Mouse (Mus musculus) limb, embryonic 12.5 days (tissue): Measurements from ENCODE around the gene Syne2. TPM values are rescaled to one million over a fixed set of nuclear protein-coding genes. Genes with fewer than 3 reads are reported as not detected.

Source experiments
- ATAC-seq: fragments of 200-750 bp; cut with Nextera tagmentation; 2 replicates; pipeline ENCODE4 v1.8.0; 2017; ENCODE audit warnings: low read depth, moderate TSS enrichment; ENCODE audit not compliant: insufficient number of reproducible peaks, insufficient read depth, low FRiP score, low TSS enrichment
- H3K27ac ChIP-seq: fragments of 300-500 bp; sonication (generic); 2 replicates; pipeline ENCODE4 v1.5.1; 2016; ENCODE audit warnings: mild to moderate bottlenecking, moderate library complexity
- H3K27me3 ChIP-seq: fragments of 300-500 bp; sonication (generic); 2 replicates; pipeline ENCODE4 v1.6.1; 2016; ENCODE audit warnings: mild to moderate bottlenecking, moderate library complexity
- H3K36me3 ChIP-seq: fragments of 300-500 bp; sonication (generic); 2 replicates; pipeline ENCODE4 v1.6.1; 2016; ENCODE audit warnings: mild to moderate bottlenecking, moderate library complexity
- H3K4me1 ChIP-seq: fragments of 300-500 bp; sonication (generic); replicated peaks from 2 replicates; pipeline ENCODE4 v1.6.1; 2016
- H3K4me2 ChIP-seq: fragments of 300-500 bp; sonication (generic); 2 replicates; pipeline ENCODE4 v1.6.1; 2016; ENCODE audit warnings: mild to moderate bottlenecking, moderate library complexity
- H3K4me3 ChIP-seq: fragments of 300-500 bp; sonication (generic); replicated peaks from 2 replicates; pipeline ENCODE4 v1.5.1; 2016; ENCODE audit warnings: mild to moderate bottlenecking
- H3K9ac ChIP-seq: fragments of 300-500 bp; sonication (generic); replicated peaks from 2 replicates; pipeline ENCODE4 v1.6.1; 2016; ENCODE audit warnings: mild to moderate bottlenecking, moderate library complexity
- H3K9me3 ChIP-seq: fragments of 300-500 bp; sonication (generic); 2 replicates; pipeline ENCODE4 v1.6.1; 2016; ENCODE audit warnings: mild to moderate bottlenecking, moderate library complexity
- WGBS: fragments of 180-500 bp; shearing (Covaris S2); methylation state at CpG from one replicate; pipeline ENCODE4 v1.1.7; 2016; 5-methylcytosine and 5-hydroxymethylcytosine counted together
- polyA plus RNA-seq: library from polyadenylated mRNA; unstranded; fragments of >200 nt; fragmentation: Nextera tagmentation; extraction: Ambion mirVana; gene quantifications from 2 replicates; pipeline ENCODE4 v1.2.1, GENCODE M21; 2016

Gene Syne2
- polyA plus RNA-seq, 1 experiment from 2014 or later: 119 TPM

GRCm38 (mm10) chr12:76008991-76009390 is 191.1 kb downstream of the Syne2 start:
- no peak overlapping the region for H3K4me3 ChIP-seq
- H3K9ac ChIP-seq: no peak overlapping the region
- H3K27me3 ChIP-seq: no peaks in the 10 kb centered on the region
- WGBS: 82% methylated on average over 6 of the region's 6 CpGs
- no peak overlapping the region for H3K27ac ChIP-seq
- no peaks in the 10 kb centered on the region for H3K4me1 ChIP-seq
- no peak overlapping the region for H3K4me2 ChIP-seq
- no peak for ATAC-seq
- H3K36me3 ChIP-seq: peaks cover 57% of the 10 kb centered on the region
- H3K9me3 ChIP-seq: no peaks in the 10 kb centered on the region

- no peak for ATAC-seq
- Histone ChIP-seq H3K4me2 (no peak overlapping the region), H3K9me3 (no peaks in the 10 kb centered on the region), H3K4me3 (no peak overlapping the region), H3K36me3 (peaks cover 49% of the 10 kb centered on the region), H3K4me1 (no peaks in the 10 kb centered on the region), H3K27ac (no peak overlapping the region), H3K9ac (no peak overlapping the region), H3K27me3 (no peaks in the 10 kb centered on the region)
- 92% methylated on average over 3 of the region's 4 CpGs for WGBS
These were observed 194.9 kb downstream of the Syne2 start for GRCm38 (mm10) chr12:76012789-76013188.

- no peak for ATAC-seq
- Histone ChIP-seq H3K9ac (no peak overlapping the region), H3K4me1 (peaks cover under 1% of the 10 kb centered on the region; the same call in 1 of the 2 replicates), H3K27me3 (no peaks in the 10 kb centered on the region), H3K27ac (no peak overlapping the region), H3K4me2 (no peak overlapping the region), H3K9me3 (no peaks in the 10 kb centered on the region), H3K4me3 (no peak overlapping the region), H3K36me3 (peaks cover 50% of the 10 kb centered on the region)
- 61% methylated on average over 4 of the region's 4 CpGs for WGBS
These were observed 195.5 kb downstream of the Syne2 start for GRCm38 (mm10) chr12:76013480-76013879.

GRCm38 (mm10) chr12:76015026-76015425 is 197.1 kb downstream of the Syne2 start:
- H3K9me3 ChIP-seq: no peaks in the 10 kb centered on the region
- no peak overlapping the region for H3K4me2 ChIP-seq
- 0 out of 2 replicates have a peak overlapping the region, but pooled peaks have one; percentile 5 for H3K27ac ChIP-seq
- H3K4me1 ChIP-seq: peaks cover 4% of the 10 kb centered on the region; the same call in 1 of the 2 replicates
- no peak overlapping the region for H3K9ac ChIP-seq
- WGBS: 88% methylated on average over 15 of the region's 15 CpGs
- ATAC-seq: no peak
- H3K4me3 ChIP-seq: no peak overlapping the region
- no peaks in the 10 kb centered on the region for H3K27me3 ChIP-seq
- peaks cover 50% of the 10 kb centered on the region for H3K36me3 ChIP-seq

- Histone ChIP-seq H3K9ac (no peak overlapping the region), H3K9me3 (no peaks in the 10 kb centered on the region), H3K4me2 (no peak overlapping the region), H3K27ac (0 out of 2 replicates have a peak overlapping the region, but pooled peaks have one; percentile 5), H3K27me3 (no peaks in the 10 kb centered on the region), H3K4me1 (peaks cover 4% of the 10 kb centered on the region; the same call in 1 of the 2 replicates), H3K36me3 (peaks cover 52% of the 10 kb centered on the region), H3K4me3 (no peak overlapping the region)
- WGBS: 87% methylated on average over 11 of the region's 11 CpGs
- ATAC-seq: no peak
These were observed 197.6 kb downstream of the Syne2 start for GRCm38 (mm10) chr12:76015489-76015888.

- Histone ChIP-seq H3K4me1 (peaks cover 4% of the 10 kb centered on the region; the same call in 1 of the 2 replicates), H3K4me3 (no peak overlapping the region), H3K4me2 (no peak overlapping the region), H3K27me3 (no peaks in the 10 kb centered on the region), H3K36me3 (peaks cover 53% of the 10 kb centered on the region), H3K9ac (no peak overlapping the region), H3K27ac (no peak overlapping the region), H3K9me3 (no peaks in the 10 kb centered on the region)
- no peak for ATAC-seq
- 84% methylated on average over 14 of the region's 14 CpGs for WGBS
These were observed 198.5 kb downstream of the Syne2 start for GRCm38 (mm10) chr12:76016123-76017101.

- H3K27ac ChIP-seq: no peak overlapping the region
- no peak for ATAC-seq
- H3K36me3 ChIP-seq: peaks cover 68% of the 10 kb centered on the region
- no peaks in the 10 kb centered on the region for H3K27me3 ChIP-seq
- no peak overlapping the region for H3K9ac ChIP-seq
- H3K4me1 ChIP-seq: peaks cover 4% of the 10 kb centered on the region; the same call in 1 of the 2 replicates
- no peak overlapping the region for H3K4me2 ChIP-seq
- no peaks in the 10 kb centered on the region for H3K9me3 ChIP-seq
- 54% methylated on average over 8 of the region's 8 CpGs for WGBS
- no peak overlapping the region for H3K4me3 ChIP-seq
These were observed 200.7 kb downstream of the Syne2 start for GRCm38 (mm10) chr12:76018640-76019039.

- H3K4me1 ChIP-seq: no peaks in the 10 kb centered on the region
- H3K9ac ChIP-seq: no peak overlapping the region
- H3K4me3 ChIP-seq: no peak overlapping the region
- no peaks in the 10 kb centered on the region for H3K27me3 ChIP-seq
- WGBS: 81% methylated on average over 8 of the region's 8 CpGs
- ATAC-seq: no peak
- no peaks in the 10 kb centered on the region for H3K9me3 ChIP-seq
- H3K36me3 ChIP-seq: peaks cover 83% of the 10 kb centered on the region
- no peak overlapping the region for H3K4me2 ChIP-seq
- no peak overlapping the region for H3K27ac ChIP-seq
These were observed 224.4 kb downstream of the Syne2 start for GRCm38 (mm10) chr12:76042301-76042700.

GRCm38 (mm10) chr12:76046561-76046960 is 228.6 kb downstream of the Syne2 start:
- Histone ChIP-seq H3K4me3 (no peak overlapping the region), H3K9me3 (no peaks in the 10 kb centered on the region), H3K9ac (no peak overlapping the region), H3K4me1 (no peaks in the 10 kb centered on the region), H3K27me3 (no peaks in the 10 kb centered on the region), H3K27ac (no peak overlapping the region), H3K36me3 (peaks cover 80% of the 10 kb centered on the region), H3K4me2 (no peak overlapping the region)
- ATAC-seq: no peak
- WGBS: 93% methylated on average over 6 of the region's 6 CpGs

GRCm38 (mm10) chr12:76047921-76048320 is 230.0 kb downstream of the Syne2 start:
- H3K36me3 ChIP-seq: peaks cover 80% of the 10 kb centered on the region
- 79% methylated on average over 3 of the region's 3 CpGs for WGBS
- no peak overlapping the region for H3K4me2 ChIP-seq

GRCm38 (mm10) chr12:76048672-76049071 is 230.7 kb downstream of the Syne2 start:
- H3K4me3 ChIP-seq: no peak overlapping the region
- no peaks in the 10 kb centered on the region for H3K27me3 ChIP-seq
- 87% methylated on average over 8 of the region's 8 CpGs for WGBS
- H3K27ac ChIP-seq: no peak overlapping the region
- no peaks in the 10 kb centered on the region for H3K9me3 ChIP-seq
- no peak overlapping the region for H3K9ac ChIP-seq
- no peaks in the 10 kb centered on the region for H3K4me1 ChIP-seq
- peaks cover 80% of the 10 kb centered on the region for H3K36me3 ChIP-seq
- H3K4me2 ChIP-seq: no peak overlapping the region
- no peak for ATAC-seq

More at GRCm38 (mm10) chr12:76047921-76048320, 230.0 kb downstream of the Syne2 start:
- Histone ChIP-seq H3K4me1 (no peaks in the 10 kb centered on the region), H3K9me3 (no peaks in the 10 kb centered on the region), H3K9ac (no peak overlapping the region), H3K27me3 (no peaks in the 10 kb centered on the region), H3K27ac (no peak overlapping the region), H3K4me3 (no peak overlapping the region)
- no peak for ATAC-seq
